Mouse (Mus musculus) cerebellum, postnatal 25 days (tissue): ENCODE measurements around the gene 6430628N08Rik.

Experiments
- DNase-seq, 2 experiments: peaks; one replicate each; pipeline ENCODE4 v3.0.0; 2021; ENCODE audit warnings: mixed read lengths in 2 of 2

The 6430628N08Rik gene

GRCm38 (mm10) chr4:115890066-115890465, 399 bp upstream of the 6430628N08Rik start:
- DNase-seq = no peak

DNA sequence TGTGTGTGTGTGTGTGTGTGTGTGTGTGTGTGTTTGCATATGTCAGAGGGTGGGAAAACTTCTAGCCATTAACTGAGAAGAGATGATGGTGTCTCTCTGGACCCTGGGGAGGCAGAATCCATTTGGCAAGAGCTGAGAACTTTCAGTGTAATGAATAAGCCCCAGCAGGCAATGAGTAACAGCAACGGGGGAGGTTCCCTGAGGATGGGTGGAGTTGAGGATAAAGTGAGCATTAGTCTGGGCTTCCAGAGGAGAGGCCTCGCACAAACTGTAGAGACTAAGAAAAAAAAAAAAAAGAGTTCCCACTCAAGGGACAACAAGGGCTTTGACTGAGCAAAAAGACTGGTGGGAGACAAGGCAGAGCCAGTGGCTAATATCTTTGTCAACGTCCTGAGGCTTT, 3.8 kb downstream of the 6430628N08Rik start:
- no peak for DNase-seq

DNA sequence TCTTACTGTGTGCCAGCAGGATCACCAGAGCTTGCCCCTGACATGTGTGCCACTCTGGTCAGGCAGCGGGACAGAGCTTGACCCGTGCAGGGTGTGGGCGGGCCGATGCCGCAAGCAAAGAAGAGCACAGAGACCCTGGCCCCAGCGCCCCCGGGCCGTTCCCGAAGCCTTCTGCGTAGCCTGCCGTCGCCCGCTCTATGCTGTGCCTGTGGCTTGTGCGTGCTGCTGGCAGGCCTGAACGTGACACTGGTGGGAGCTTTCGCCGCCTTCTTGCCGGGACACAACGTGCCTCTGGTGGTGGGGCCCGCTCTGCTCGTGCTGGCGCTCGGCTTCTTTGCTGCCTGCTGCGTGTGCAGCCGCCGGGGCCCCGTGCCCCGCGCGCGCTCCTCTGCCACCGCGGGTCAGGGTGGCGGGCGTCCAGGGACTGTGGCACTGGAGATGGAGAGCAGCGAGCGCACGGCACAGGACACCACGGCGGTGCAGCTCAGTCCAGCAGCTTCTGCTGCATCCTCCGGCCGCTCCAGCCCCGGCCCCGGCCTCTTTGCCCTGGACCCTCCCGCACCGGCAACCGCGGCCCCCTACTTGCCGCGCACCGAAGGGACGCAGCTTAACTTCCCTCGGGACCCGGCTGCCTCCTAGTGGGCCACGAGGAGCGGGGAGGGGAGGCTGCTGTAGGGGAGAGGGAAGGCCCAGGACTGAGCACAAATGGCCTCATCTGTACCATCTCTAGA, 7.6 kb downstream of the 6430628N08Rik start:
- DNase-seq = peak; percentile 20 to 47

GRCm38 (mm10) chr4:115902816-115903215, 12.4 kb downstream of the 6430628N08Rik start:
- DNase-seq = peak; percentile 82 to 90

- no peak for DNase-seq
These were observed 13.9 kb downstream of the 6430628N08Rik start for GRCm38 (mm10) chr4:115904375-115904774.

DNA sequence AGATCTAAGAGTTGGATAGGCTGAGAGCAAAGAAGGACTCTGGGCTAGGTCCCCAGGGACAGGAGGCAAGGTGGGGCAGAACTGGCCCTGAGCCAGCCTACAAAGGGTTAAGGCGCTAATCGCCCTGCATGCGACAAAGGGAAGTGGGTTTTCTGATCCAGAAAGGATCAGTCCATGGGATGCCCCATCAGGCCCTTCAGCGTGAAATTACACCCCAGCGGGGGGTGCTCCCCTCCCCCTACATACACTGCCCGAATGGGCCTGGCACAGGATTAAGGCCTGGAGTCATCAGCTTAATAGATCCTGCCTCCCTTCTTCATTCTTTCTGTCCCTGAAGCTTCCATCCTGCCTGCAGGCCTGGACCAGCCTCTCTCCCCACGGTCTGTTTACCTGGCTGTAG, 15.2 kb downstream of the 6430628N08Rik start:
- peak in 1 of 2 experiments; percentile 15 for DNase-seq

DNA sequence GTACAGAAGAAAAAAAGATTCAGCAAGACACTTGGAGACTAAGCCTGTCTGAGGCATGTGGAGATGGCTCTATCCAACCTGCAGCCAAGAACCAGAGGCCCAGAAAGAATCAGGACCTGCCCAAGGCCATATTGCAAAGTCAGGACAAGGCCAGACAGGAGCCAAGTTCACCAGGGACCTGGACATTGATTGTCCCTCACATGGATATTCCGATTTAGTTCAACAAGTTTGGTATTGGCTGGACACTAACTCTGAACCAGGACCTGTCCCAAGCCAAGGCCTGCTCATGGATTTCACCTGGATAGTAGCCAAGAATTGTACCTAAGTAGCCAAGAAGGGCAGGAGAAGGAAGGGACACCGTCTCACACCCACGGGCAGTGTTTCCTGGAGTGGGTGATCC, 16.3 kb downstream of the 6430628N08Rik start:
- DNase-seq = no peak

- DNase-seq = no peak
These were observed 17.5 kb downstream of the 6430628N08Rik start for GRCm38 (mm10) chr4:115907994-115908393.

DNA sequence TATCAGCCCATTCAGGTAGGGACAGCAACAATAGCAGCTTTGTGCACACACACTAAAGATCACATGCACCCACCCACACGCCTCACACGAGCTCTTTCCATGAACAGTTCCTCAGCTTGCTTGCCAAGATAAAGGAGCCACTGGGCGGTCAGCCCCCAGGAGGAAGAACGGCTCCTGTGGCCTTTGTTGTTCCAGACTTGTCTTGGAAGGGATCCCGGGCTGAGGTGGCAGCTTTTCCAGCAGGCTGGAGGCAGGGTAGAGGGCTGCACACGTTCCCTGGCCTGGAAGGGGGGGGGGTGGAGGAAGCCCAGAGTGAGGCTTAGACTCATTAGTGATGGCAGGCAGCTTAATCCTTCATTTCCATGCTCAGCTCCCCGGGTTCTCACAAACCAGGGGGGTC, 18.2 kb downstream of the 6430628N08Rik start:
- peak in 1 of 2 experiments; percentile 11 for DNase-seq

DNA sequence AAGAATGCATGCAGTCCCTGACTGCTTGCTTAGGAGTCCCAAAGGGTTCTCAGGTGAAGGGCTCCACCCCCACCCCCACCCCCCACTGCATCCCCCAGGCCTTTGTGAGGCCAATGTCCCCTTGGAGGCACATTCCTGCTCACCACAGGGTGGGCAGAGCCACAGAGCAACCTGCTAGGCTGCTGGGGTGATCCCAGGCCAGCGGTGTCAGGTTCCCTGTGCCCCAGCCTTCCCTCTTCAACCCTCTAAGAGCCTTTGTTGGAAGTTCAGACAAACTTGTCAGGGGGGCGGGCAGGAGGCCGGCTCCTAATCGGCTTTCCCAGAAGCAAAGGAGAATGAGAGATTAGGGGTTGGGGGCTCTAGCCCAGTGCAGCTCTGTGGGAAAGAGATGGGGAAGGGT, 21.1 kb downstream of the 6430628N08Rik start:
- no peak for DNase-seq

- no peak for DNase-seq
These were observed 29.4 kb downstream of the 6430628N08Rik start for GRCm38 (mm10) chr4:115919911-115920310.

GRCm38 (mm10) chr4:115922688-115923087, 32.2 kb downstream of the 6430628N08Rik start:
- DNase-seq = no peak

- peak in 1 of 2 experiments; percentile 30 for DNase-seq
These were observed 32.9 kb downstream of the 6430628N08Rik start for GRCm38 (mm10) chr4:115923262-115923880.

DNA sequence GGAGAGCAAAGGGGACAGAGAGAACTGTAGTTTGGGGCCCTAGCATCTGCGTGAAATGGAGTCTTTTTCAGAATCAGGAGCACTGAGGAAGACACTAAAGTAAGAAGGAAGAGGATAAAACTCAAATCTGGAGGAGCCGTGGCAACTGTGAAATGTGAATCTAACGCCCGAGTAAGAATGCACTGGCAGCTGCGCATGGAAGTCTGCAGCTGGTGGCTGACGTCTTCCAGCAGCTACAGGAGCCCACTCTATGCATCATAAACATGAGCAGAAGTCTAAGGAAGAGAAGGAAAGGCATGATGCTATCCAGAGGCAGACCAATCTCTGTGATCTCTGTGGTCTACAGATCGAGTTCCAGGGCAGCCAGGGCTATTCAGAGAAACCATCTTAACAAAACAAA, 37.2 kb downstream of the 6430628N08Rik start:
- no peak for DNase-seq

DNA sequence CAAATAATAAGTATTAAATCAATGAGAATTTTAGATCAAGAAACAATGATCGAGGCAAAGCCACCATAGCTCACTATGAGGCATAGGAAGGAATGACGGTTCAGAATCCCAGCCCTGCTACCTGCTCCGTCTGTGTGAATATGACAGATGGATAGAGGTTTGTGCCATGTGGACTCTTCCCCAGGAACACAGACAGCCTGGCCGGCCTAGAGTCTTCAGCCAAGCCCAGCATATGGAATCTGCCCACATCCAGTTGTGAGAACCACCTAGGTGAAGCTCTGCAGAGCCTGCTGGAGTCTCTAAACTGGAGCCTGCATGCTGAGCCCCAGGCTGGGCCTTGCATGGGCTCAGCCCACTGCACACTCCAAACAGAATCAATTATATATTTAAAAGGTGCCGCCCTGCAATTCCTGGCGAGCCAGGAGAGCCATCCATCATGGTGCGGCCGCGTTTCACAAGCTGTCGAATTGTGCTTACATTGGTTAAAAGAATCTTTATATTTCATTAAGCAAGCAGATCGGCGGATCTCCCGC, 41.2 kb downstream of the 6430628N08Rik start:
- DNase-seq = peak; percentile 30 to 44

GRCm38 (mm10) chr4:115935835-115936581, 45.5 kb downstream of the 6430628N08Rik start:
- peak; percentile 13 to 15 for DNase-seq

- peak; percentile 10 to 12 for DNase-seq
These were observed 46.2 kb downstream of the 6430628N08Rik start for GRCm38 (mm10) chr4:115936646-115937045.

DNA sequence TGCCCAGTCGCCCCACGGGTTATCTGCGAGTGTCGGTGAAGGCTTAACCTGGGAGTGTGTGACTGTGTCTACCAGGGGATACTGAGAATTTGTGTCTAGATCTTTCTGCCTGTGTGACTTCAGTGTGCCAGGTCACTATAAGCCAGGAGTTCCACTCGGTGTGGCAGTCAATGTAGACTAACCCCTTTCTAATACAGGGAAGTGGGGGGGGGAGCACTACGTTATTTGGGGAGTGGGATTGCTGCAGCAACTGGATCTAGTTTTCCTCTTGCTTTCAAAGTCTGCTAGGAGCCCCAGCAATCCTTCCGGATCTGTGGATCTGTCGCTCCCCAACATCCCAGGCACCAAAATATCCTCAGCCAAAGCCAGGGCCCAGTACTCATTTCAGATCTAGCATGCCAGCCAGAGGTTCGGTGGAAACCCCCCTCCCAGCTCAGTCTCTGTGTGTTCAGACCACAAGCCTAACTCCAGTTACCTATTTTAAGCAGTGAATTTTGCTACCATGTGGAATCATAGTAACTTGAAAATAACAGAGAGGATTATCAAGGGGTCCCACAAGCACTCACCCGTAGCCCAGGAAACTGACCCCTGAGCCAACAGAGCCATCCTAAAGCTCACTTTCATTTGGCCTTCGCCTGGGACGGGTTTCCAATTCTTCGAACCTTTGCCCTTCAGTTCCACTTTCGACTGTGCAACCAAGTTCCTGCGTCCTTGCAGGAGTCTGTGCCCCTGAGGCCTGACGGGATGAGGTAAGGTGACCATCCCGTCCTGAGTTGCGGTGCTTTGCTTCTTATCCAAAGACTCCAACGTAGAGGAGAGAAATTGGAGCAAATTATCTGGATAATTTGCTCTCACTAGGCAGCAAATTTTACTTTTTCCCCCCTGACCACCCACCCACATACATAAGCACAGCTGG, 46.9 kb downstream of the 6430628N08Rik start:
- no peak for DNase-seq

DNA sequence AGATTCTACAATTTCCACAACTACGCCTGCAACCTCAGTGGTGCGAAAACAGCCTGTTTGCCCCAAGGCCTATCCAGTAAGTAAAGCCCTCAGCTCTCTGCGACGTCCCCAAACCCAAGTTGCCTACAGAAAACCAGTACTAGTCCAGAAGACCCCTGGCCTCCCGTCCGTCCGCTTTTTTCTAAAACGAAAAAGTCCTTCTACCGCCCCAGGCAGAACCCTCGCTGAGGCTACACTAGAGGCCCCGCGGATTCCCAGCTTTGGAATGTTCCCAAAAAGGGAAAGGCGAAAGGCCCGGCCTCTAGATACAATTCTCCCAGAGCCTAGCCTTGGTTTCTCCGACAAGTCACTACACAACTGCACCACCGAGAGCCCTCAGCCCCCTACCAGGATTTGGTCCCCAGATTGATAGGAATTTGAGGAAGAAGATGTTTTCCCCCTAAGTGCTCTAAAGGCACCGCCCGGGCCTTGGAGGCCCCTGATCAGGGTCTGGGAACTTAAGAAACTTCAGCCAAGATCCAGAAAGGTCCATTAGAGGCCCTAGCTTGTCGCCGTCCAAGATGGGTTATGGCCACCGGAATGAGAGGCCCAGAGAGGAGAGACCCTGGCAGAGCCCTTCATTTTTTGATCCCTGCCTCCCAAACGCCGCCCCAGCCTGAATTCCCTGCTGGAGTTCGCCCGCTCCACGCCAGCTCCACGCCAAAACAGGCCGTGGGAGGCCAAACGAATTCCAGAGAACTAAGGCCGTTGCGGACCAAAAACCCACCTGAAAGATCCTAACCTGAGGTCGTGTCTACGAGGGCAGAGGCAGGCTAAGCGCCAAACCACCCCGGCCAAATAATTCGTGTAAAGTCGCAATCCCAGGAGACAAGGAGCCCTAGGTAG, 48.1 kb downstream of the 6430628N08Rik start:
- peak; percentile 48 to 82 for DNase-seq

GRCm38 (mm10) chr4:115939295-115940102, 49.0 kb downstream of the 6430628N08Rik start, which contains the start of gene Dmbx1:
Dmbx1 (minus strand) TSS chr4:115939926.
- DNase-seq = peak; percentile 40 to 54
